Mouse (Mus musculus) urinary bladder, adult 2 months (tissue): ENCODE data around the gene Pitpnb. TPM values are rescaled to one million over a fixed set of nuclear protein-coding genes. Genes with fewer than 3 reads are reported as not detected.

ENCODE experiments used
- DNase-seq: peaks from one replicate; pipeline ENCODE4 v3.0.0; 2022; ENCODE audit warnings: low spot score
- polyA plus RNA-seq: library from polyadenylated mRNA; depleted of rRNA; stranded (reverse); fragments of >200 nt; gene quantifications from 2 replicates; pipeline ENCODE4 v1.2.3, GENCODE M21; 2012; rRNA removed

Gene Pitpnb
- 65.4 and 80.2 TPM in 2 replicates for polyA plus RNA-seq

DNA sequence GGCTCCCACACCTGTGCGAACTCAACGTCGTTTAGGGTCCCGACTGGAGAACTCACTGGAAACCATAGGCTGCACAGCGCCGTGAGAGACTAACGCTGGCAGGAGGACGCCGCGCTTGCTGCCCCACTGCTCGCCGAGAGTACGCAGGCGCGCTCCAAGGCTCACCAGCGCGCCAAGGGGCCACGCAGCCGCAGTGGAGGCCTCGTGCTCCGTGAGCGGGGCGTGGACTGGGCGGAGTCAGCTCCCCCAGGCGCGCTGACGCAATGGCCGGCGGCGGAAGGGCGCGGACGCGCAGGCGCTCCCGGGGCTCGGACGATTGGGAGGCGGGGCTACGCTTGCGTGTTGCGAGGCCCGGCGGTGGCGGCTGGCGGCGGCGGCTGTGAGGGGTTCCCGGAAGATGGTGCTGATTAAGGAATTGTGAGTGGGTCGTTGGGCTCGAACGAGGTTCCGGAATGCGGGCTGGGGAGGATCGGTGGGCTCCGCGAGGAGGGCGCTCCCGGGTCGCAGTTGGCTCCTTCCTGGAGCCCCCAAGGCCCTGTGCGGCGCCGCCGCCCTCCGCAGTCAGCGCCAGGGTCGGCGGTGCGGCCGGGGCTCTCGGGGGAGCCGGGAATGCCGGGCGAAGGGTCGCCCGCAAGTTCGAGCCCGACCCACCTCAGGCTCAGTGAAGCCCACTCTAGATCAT, at the start of gene Pitpnb:
TSS of gene Pitpnb (plus strand) at position 347 of the 682 bp plus-strand sequence.
- peak; percentile 99 for DNase-seq

DNA sequence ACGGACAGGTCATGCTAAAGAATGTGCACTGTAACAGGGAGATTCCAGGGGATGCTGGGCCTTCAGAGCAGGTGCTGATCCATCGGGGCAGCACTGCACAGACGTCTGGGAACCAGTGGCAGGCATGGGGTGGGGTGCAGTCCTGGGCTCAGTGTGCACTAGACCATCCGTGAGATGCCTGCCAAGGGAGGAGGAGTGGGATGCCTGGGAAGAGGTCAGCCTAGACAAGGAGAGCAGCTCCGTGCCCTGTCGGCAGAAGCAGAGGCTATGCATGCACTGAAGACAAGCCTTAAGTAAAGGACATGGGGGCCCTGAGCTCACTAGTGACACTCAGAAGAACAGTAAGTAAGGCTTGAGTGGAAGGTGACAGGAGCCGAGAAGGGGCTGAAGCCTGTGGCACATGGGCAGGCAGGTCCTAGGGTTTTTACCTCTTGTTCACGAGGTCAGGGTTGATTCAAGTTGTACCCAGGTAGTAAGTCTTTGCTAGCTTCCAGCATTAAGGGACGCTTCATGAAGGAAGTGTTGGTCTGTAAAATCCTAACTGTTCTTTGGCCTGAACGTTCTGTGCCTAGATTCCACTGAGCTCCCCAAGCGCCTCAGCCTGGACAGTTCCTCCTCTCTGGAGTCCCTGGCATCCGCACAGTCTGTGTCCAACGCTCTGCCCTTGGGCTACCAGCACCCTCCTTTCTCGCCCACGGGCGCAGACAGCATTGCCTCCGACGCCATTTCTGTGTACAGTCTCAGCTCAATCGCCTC, 46.0 kb upstream of the Pitpnb start:
- no peak for DNase-seq

DNA sequence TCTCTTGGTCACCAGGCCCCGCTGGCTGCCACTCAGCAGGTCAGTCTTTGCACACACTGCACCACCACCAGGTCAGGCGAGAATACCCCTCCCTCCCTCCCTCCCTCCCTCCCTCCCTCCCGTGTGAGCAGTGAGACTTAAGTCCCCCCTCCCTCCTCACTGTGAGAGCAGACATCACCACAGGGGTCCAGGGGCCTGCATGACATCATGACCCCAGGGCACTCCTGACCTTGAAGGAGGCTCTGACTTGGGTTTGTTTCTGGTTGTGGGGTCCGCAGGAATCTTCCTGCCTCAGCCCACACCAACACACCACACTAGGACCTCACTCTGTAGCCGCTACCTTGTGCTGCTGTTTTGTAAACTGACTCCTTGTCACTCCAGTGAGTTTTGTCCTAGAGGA, 43.0 kb upstream of the Pitpnb start:
- no peak for DNase-seq

DNA sequence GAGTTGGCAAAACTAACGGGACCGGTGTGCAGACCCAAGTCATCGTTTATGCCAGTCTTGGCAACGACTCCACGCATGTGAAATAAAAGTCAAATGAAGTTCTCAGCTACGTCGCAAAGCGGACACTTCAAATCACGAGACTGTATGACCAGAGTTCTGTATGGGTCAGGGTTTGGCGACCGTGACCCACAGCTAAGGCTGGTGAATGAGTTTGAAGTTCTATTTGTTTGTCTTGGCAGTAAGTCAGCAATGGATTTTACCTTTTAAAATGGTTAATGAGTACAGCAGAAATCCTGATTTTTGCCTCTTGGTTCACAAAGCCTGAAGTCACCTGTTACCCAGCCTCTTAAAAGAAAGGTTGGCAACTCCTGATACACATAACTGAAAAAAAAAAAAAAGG, 42.1 kb upstream of the Pitpnb start:
- no peak for DNase-seq

DNA sequence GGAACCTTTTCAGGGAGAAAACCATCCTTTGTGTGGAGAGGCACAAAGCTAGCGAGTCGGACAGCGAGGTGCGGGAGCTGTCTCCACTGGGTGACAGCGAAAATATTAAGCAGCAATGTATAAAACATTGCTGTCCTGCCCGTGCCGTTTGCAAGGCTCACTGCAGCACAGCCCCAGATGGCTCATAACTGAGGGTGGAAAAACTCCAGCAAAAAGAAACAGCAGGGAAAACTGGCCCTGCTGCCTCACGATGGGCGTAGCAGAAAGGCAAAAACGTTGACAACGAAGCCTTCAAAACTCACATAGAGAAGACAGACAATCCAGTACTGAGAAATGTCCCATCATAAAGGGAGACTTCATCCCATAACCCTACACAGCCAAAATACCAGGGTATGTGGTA, 40.5 kb upstream of the Pitpnb start:
- no peak for DNase-seq

DNA sequence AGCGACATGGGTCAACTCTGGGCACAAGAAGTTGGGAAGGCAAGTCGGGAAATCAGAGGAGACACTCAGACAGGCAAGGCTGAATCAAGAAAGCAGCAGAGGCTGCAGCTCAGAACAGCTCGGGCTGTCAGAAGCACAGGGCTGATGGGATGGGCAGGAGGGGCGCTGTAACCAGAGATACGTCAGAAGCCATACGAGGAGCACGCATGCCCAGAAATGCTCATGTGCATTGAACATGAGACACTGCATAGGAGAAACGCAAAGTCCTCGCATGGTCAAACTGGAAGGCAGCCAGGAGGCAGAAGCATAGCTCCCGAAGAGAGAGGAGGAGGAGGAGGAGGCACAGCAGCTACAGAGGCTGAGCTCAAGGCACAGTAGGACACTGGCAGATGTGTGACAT, 38.9 kb upstream of the Pitpnb start:
- DNase-seq = no peak

DNA sequence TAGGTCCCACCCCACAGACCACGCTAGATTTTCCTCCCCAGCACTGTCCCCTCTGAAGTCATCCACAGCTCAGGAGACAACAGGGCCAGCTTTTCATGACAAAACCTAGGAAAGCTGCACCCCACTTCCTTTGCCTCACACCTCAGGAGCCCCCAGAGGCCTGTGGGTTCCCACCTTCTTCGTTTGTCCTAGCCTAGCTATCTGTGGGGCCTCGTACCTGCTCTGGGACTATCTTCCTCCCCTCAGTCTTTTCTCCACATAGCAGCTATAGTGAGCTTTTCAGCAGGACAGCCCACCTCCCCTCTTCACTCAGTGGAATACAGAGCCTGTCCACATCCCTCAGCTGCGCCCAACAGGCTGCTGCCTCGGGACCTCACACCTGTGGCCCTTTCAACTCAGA, 32.8 kb upstream of the Pitpnb start:
- DNase-seq = no peak

DNA sequence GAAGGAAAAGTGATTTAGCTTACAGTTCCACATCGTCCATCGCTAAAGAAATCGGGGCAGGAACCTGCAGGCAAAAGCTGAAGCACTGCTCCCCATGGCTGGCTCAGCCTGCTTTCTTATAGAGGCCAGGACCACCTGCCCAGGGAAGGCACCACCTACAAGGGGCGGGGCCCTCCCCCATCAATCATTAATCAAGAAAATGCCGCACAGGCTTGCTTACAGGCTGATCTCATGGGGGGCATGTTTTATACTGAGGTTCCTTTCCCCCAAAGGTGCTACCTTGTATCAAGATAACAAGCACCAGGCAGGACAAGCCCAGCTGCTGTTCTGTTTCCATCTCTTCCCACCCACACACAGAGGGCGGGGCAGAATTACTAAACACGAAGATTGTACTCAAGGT, 31.9 kb upstream of the Pitpnb start:
- no peak for DNase-seq

DNA sequence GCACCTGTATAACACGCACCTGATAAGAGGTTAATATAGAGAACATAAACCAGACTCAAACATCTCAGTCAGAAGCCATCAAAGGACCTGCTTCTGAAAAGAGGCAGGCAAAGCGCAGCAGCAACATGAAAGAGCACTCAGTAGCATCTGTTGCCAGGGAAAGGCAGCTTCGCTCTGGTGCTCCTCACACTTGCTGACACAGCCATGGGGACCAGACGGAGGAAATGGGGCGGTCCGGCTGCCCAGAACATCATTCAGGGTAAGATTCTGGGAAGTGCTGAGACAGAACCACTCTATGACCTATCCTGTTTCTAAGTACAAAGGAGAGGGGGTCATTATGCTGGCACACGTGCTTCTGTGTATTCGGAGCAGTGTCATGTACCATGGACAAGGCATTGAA, 29.8 kb upstream of the Pitpnb start:
- DNase-seq = no peak

DNA sequence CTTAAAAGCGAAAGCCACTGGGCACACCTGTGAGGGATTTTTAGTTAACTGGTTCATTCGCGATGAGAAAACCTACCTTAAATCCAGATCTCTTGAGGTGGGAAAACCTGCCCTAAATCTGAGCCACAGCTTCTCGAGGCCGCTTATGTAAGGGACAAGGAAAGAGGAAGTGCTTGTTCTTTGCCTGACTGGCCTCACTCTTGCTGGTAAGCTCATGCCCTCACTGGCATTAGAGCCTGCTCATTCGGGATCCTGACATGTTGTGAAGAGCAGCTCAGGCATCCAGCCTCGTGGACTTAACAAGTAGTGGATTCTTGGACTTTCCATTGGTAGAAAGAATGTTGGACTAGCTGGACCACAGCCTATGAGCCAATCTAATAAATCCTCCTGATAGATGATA, 28.8 kb upstream of the Pitpnb start:
- no peak for DNase-seq

DNA sequence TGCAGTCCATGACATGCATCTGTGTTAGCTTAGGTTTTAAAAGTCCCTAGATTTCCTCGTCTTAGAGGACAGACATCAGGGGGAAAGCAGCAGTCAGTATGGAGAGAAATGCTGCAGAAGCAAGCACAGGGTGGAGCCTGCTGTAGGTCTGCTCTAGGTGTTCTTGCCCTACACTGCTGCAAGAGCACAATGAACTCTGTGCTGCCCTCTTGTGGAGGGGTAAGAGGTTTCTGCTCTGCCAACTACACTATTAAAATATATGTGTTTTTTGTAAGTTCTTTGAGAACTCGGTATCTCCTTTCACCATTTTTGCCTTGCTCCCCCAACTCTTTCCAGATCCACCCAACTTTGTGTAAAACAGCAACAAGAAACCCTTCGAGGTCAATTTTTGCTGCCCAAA, 25.8 kb upstream of the Pitpnb start:
- DNase-seq = no peak

DNA sequence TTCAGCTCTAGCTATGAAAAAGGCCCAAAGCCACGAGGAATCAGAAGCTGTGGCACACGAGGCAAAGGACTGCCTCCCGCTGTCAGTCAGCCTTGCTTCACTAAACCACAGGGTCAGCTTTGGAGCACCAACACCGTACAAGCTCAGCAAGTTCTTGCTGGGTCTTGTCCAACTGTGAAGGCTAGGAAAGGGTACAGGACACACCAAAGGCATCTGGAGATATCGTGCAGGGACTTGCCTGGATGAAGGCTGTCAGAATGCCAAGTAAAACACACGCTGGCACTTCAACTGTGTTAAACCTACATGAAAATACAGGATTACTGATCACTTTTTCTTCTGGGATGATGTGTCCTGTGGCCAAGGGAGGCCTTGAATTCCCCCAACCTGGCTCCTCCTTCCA, 20.4 kb upstream of the Pitpnb start:
- DNase-seq = no peak

DNA sequence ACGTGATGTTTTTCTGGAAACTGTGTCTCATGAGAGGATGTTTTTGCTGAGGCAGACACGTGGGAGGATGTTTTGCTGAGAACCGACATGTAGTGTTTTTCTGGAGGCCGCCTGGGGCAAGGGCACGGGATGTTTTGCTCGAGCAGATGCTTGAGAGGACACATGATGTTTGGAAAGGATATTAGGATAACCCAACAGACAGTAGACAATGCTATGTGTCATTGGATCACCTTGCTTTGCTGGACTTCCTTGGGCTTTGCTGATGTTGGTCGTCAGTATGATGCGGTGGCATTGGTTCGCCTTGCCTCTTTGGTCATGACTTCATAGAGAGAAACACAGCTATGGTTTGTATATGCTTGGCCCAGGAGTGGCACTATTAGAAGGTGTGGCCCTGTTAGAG, 16.7 kb upstream of the Pitpnb start:
- no peak for DNase-seq

DNA sequence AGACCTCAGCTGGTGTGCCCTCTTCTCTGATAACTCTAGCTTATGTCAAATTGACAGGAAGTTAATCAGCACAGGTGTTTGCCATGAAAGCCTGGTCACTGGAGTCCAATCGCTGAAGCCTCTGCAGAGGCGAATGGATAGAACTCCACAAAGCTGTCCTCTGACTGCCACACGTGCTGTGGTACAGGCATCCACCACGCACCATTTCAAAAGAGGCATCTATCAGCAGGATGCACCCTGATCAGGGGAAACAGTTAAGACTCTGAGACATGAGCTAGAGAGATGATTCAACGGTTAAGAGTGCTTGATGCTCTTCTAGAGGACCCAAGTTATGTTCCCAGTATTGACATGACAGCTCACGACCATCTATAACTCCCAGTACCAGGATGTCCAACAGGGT, 15.5 kb upstream of the Pitpnb start:
- DNase-seq = no peak

DNA sequence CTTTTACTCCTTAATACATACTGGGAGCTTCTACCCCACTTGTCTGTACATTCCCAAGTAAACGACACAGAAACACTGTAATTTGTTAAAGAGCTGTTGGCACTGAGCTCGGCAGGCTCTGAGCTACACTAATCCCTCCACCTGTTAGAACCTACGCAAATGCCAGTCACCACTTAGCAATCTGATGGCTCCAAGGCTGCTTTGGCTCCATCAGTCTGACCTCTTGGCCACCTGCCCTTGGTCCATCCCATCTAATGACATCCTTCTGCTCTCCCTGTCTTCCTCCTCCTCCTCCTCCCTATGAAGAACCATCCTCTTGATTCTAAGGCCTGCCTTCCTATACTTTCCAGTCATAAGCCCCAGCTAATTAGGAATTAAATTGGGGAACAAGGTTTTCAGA, 13.0 kb upstream of the Pitpnb start:
- DNase-seq = no peak

DNA sequence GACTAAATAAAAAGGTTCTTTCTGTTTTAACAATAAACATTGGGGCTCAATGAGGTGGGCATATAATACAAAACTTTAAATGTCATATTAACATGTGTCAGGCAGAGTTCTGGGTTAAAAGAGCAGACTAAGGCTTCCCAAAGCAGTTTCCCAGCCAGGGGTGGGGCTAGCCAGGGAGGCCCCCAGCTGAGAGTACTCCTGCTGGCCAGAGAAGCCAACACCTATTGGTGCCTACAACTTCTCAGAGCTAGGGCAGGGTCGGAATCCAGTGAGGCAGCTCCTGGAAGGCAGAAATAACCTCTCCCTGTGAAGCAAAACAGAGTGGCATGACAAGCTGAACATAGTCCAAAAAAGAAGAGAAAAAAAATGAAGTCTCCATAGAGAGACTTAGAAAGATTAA, 11.6 kb upstream of the Pitpnb start:
- DNase-seq = no peak

DNA sequence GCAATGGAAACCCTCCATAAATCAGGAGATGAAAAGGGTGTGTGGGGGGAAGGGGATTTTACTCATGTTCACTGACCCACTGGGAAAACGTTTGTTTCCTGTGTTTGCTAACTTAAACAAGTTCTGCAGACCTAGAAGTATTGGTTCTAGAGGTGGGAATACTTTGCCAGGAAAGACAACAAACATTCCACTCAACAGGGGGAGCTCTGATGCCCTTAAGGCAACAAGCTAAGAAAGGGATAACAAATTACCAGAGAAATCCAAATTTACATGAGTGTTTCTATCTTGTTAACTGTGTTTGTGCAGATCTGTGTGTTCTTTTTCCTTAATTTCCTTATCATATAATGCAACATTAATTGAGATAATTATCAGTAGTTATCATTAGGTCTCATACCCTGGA, 4.8 kb upstream of the Pitpnb start:
- DNase-seq = no peak

DNA sequence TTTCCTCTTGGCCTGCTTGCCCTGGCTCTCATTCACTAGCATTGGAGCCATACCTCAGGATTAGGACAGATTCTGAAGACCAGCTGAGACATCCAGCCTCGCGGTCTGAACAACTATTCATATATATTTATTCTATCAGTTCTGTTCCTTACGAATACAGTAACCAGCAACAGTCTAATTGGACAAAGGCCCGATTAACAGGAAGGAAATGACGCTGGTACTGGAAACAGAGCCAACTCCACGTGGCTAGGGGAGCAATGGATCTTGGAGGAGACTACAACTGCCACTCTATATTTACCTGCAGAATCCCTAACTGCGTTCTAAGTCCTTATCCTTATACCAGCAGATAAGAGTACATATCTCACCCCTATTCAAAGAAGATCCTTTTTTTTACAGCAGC, 3.1 kb upstream of the Pitpnb start:
- no peak for DNase-seq

DNA sequence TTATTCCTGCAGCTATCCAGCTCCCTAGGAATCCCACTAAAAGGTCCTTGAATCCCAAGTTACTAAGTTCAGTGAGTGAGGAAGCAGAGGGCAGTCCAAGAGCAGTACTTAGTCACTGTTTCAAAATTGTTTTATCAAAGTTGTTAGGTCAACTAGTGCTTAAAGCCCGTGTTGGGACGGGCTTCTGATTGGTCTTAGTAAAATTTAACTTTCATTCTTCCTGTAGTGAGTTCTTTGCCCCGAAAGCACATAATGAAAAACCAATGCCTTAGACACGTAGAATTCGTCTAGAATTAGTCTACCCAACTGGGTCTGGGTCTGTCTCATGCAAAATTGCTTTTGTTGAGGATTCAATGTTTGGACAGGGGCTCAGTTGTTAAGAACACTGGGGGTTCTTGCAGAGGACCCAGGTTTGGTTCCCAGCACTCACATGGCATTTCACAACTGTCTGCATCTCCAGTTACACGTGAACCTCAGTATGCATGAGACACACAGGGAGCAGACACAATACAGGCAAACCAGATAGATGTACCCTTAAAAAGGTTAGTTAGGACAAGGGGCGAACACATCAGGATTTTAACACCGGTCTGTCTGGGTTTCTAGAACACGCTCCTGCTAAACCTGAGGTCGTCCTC, 664 bp upstream of the Pitpnb start:
- no peak for DNase-seq

DNA sequence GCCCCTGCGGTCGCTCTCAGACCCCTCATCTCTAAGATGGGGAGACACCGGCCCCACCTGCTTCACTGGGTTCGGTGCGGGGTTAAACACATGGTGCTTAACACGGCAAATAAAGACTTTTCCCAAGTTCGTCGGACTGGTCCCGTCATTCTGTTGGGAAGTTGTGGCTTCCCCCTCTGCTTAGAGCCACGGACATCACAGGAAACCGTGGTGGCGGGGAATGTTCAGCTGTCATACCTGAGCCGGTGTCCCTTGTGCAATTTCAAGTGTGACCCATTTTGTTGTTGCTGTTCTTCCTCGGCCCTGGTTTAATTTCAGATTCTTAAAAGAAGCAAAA, 504 bp downstream of the Pitpnb start:
- no peak for DNase-seq

DNA sequence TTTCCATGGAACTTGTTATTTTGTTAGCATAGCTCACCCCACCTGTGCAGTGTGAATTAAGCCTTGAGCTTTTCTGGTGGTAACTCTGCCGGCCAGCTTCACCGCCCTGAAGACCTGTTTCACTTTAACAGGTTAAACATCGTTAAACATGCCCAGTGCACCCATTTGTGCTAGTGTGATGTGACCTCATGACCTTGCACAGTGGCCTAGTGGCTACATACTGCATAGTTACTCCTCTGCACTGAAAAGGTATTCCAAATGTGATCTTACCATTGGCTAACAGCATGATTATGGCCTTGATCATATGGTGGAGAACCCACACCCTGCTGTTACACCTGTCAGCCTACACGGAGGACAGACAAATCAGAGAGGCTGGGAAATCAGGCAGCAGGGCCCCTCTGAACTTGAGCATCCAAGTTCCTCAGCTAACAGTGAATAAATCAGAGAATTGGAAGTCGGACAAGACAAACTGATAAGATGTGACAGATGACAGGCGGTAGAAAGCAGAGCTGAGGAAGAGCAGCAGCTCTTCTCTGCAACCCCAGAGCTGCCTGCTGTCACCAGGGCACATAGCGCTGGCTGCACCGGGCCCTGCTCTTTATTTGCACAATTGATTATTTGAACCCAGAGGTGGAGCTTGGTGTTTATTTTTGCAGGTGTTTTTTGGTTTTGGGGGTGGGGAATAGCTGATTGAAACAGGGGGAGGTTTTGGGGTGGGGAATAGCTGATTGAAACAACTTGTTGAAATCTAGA, 5.6 kb downstream of the Pitpnb start:
- no peak for DNase-seq

DNA sequence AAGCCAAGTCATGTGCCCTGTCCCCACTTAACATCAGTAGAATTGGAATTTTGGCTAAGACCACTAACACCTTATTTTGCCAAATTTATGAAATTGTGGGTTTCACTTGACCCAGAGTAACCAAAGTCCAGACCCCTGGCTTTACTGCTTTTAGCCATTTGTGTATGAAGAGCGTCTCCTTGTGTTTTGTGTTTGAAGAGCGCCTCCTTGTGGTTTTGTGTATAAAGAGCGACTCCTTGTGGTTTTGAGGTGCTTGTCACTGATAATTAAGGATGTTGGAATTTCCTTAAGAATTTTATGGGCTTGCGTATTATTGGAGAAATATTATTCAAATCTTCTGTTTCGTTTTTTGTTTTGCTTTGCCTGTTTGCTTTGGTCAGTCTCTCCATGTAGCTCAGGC, 11.0 kb downstream of the Pitpnb start:
- no peak for DNase-seq
